Mouse (Mus musculus) liver, adult 2 months (tissue): ENCODE measurements at regions not wholly inside any gene's neighbourhood (a gene's known extent, or its start where the extent isn't known, plus 50 kb on each side); places are given as distances from the start of the nearest gene placed in this dataset.

Experiments used
- CTCF ChIP-seq: fragments of 200-500 bp; IDR thresholded peaks from 2 replicates; pipeline ENCODE4 v1.5.1; 2011; ENCODE audit warnings: low read depth, low read length, control low read depth
- POLR2A ChIP-seq: fragments of 200-500 bp; IDR thresholded peaks from 2 replicates; pipeline ENCODE4 v1.6.1; 2011; ENCODE audit warnings: low read length, control low read depth; ENCODE audit not compliant: insufficient read depth; ENCODE audit errors: extremely low read depth

- TF ChIP-seq CTCF (no peak), POLR2A (no peak)
These were observed 1836.6 kb upstream of the Lrrc6 start for GRCm38 (mm10) chr15:68337264-68337663.
